Mouse (Mus musculus): Measurements from ENCODE around the gene Pex5l. TPM values are rescaled to one million over a fixed set of nuclear protein-coding genes. Genes with fewer than 3 reads are reported as not detected.

Gene Pex5l
- polyA plus RNA-seq, 1 experiment from 2014 or later, result 0.45 TPM

GRCm38 (mm10) chr3:32904599-32904998, 238.4 kb downstream of the Pex5l start:
- Histone ChIP-seq H3K9me3 (replicated peaks) (no peaks in the 10 kb centered on the region), H3K9ac (no peak overlapping the region), H3K36me3 (no peaks in the 10 kb centered on the region), H3K4me1 (no peaks in the 10 kb centered on the region), H3K4me3 (replicated peaks) (no peak overlapping the region), H3K4me2 (no peak overlapping the region), H3K27ac (no peak overlapping the region), H3K27me3 (no peaks in the 10 kb centered on the region)
- no peak for ATAC-seq (replicated peaks; ENCODE audit: low FRiP score)
- 62% methylated on average over 1 of the region's 1 CpGs for WGBS

GRCm38 (mm10) chr3:32903462-32903861, 239.6 kb downstream of the Pex5l start:
- no peaks in the 10 kb centered on the region for H3K9me3 ChIP-seq (replicated peaks)
- H3K9ac ChIP-seq, result no peak overlapping the region
- H3K36me3 ChIP-seq, result no peaks in the 10 kb centered on the region
- no peaks in the 10 kb centered on the region for H3K4me1 ChIP-seq
- H3K27me3 ChIP-seq, result no peaks in the 10 kb centered on the region
- no peak overlapping the region for H3K4me3 ChIP-seq (replicated peaks)
- no peak overlapping the region for H3K27ac ChIP-seq
- no peak overlapping the region for H3K4me2 ChIP-seq
- no peak for ATAC-seq (replicated peaks; ENCODE audit: low FRiP score)
- WGBS, result 74% methylated on average over 4 of the region's 4 CpGs

Data from kidney, embryonic 15.5 days (tissue).